Mouse (Mus musculus) lung, embryonic 16.5 days (tissue): ENCODE data around the gene Gm14399. TPM values are rescaled to one million over a fixed set of nuclear protein-coding genes. Genes with fewer than 3 reads are reported as not detected.
"Not testable (repeated sequence)": the region's sequence is repeated elsewhere in the genome, so short reads cannot be mapped to it uniquely, and the experiment has no call there.

ENCODE experiments used
- ATAC-seq: fragments of 200-750 bp; cut with Nextera tagmentation; 2 replicates; pipeline ENCODE4 v1.8.0; 2017; ENCODE audit warnings: low read depth, mild to moderate bottlenecking, moderate library complexity
- H3K27ac ChIP-seq: fragments of 300-500 bp; sonication (generic); 2 replicates; pipeline ENCODE4 v1.5.1; 2014; ENCODE audit warnings: mild to moderate bottlenecking, control low read depth, low read length
- H3K27me3 ChIP-seq: fragments of 300-500 bp; sonication (generic); 2 replicates; pipeline ENCODE4 v1.6.1; 2014; ENCODE audit warnings: low read depth, low read length, mixed read lengths; ENCODE audit not compliant: control insufficient read depth, insufficient read depth
- H3K36me3 ChIP-seq: fragments of 300-500 bp; sonication (generic); 2 replicates; pipeline ENCODE4 v1.6.1; 2014; ENCODE audit warnings: low read length; ENCODE audit not compliant: control insufficient read depth, insufficient read depth
- H3K4me1 ChIP-seq: fragments of 300-500 bp; sonication (generic); replicated peaks from 2 replicates; pipeline ENCODE4 v1.6.1; 2014; ENCODE audit warnings: low read length, mixed read lengths; ENCODE audit not compliant: control insufficient read depth, insufficient read depth
- H3K4me2 ChIP-seq: fragments of 300-500 bp; sonication (generic); 2 replicates; pipeline ENCODE4 v1.6.1; 2014; ENCODE audit warnings: low read depth, low read length, control low read depth
- H3K4me3 ChIP-seq: fragments of 300-500 bp; sonication (generic); 2 replicates; pipeline ENCODE4 v1.5.1; 2014; ENCODE audit warnings: mild to moderate bottlenecking, low read length, control low read depth
- H3K9ac ChIP-seq: fragments of 300-500 bp; sonication (generic); 2 replicates; pipeline ENCODE4 v1.6.1; 2014; ENCODE audit warnings: low read length, control low read depth
- H3K9me3 ChIP-seq: fragments of 300-500 bp; sonication (generic); 2 replicates; pipeline ENCODE4 v1.6.1; 2016; ENCODE audit warnings: low read length; ENCODE audit not compliant: control insufficient read depth
- WGBS: fragments of 180-500 bp; shearing (Covaris S2); extraction: QIAGEN DNeasy Blood & Tissue Kit; methylation state at CpG from one replicate; pipeline ENCODE4 v1.1.7; 2014; 5-methylcytosine and 5-hydroxymethylcytosine counted together
- polyA plus RNA-seq: library from polyadenylated mRNA; unstranded; fragments of >200 nt; fragmentation: Nextera tagmentation; extraction: Ambion mirVana; gene quantifications from 2 replicates; pipeline ENCODE4 v1.2.1, GENCODE M21; 2015

The Gm14399 gene
- polyA plus RNA-seq, 1 experiment from 2014 or later, result 5.3 TPM

GRCm38 (mm10) chr2:175161438-175161837 lies 19.6 kb upstream of the Gm14399 start:
- H3K9ac ChIP-seq, ATAC-seq, H3K36me3 ChIP-seq, H3K27ac ChIP-seq, H3K27me3 ChIP-seq, H3K4me2 ChIP-seq, H3K4me1 ChIP-seq, H3K9me3 ChIP-seq, H3K4me3 ChIP-seq: not testable (repeated sequence)
- 88% methylated on average over 4 of the region's 4 CpGs for WGBS

- Histone ChIP-seq H3K9me3 (peaks cover 4% of the 10 kb centered on the region), H3K9ac (no peak overlapping the region), H3K27me3 (no peaks in the 10 kb centered on the region), H3K4me1 (no peaks in the 10 kb centered on the region), H3K4me3 (no peak overlapping the region), H3K4me2 (no peak overlapping the region), H3K36me3 (no peaks in the 10 kb centered on the region), H3K27ac (no peak overlapping the region)
- 75% methylated on average over 3 of the region's 3 CpGs for WGBS
- no peak for ATAC-seq
Measured at GRCm38 (mm10) chr2:175158642-175159041, 16.8 kb upstream of the Gm14399 start.

GRCm38 (mm10) chr2:175156696-175157095 lies 14.9 kb upstream of the Gm14399 start:
- H3K27ac ChIP-seq, result no peak overlapping the region
- no peak overlapping the region for H3K9ac ChIP-seq
- H3K27me3 ChIP-seq, result no peaks in the 10 kb centered on the region
- H3K36me3 ChIP-seq, result no peaks in the 10 kb centered on the region
- peaks cover 4% of the 10 kb centered on the region for H3K9me3 ChIP-seq
- H3K4me1 ChIP-seq, result no peaks in the 10 kb centered on the region
- H3K4me3 ChIP-seq, result no peak overlapping the region
- no peak overlapping the region for H3K4me2 ChIP-seq
- no peak for ATAC-seq
- WGBS, result 87% methylated on average over 13 of the region's 13 CpGs

GRCm38 (mm10) chr2:175141118-175141992 lies 457 bp downstream of the Gm14399 start:
- H3K4me3 ChIP-seq, result peak overlapping the region; percentile 52
- H3K36me3 ChIP-seq, H3K4me1 ChIP-seq, H3K27ac ChIP-seq, H3K9me3 ChIP-seq, H3K27me3 ChIP-seq, ATAC-seq: not testable (repeated sequence)
- peak overlapping the region; percentile 35 for H3K4me2 ChIP-seq
- H3K9ac ChIP-seq, result peak overlapping the region; percentile 53; the same call in 1 of the 2 replicates
- WGBS, result under 1% methylated on average over 22 of the region's 25 CpGs

- H3K4me1 ChIP-seq, H3K4me2 ChIP-seq, H3K9ac ChIP-seq, H3K9me3 ChIP-seq, H3K4me3 ChIP-seq, H3K36me3 ChIP-seq, H3K27me3 ChIP-seq, ATAC-seq, H3K27ac ChIP-seq: not testable (repeated sequence)
Measured at GRCm38 (mm10) chr2:175140624-175141023, 1.2 kb downstream of the Gm14399 start.

Other genes with a start within 250 kb of the Gm14399 start
- gene Gm14444, start 131.8 kb downstream of the Gm14399 start, polyA plus RNA-seq, result 0.24 TPM in 1 of 2 replicates, not detected in the other
- 1.0 and 1.4 TPM in 2 replicates for gene Gm14393, start 74.2 kb downstream of the Gm14399 start, polyA plus RNA-seq
- 0.63 and 0.65 TPM in 2 replicates for gene Gm14443, start 33.9 kb upstream of the Gm14399 start, polyA plus RNA-seq
- gene Gm14391, start 64.9 kb upstream of the Gm14399 start, polyA plus RNA-seq, result 2.3 and 7.6 TPM in 2 replicates
- gene Gm14440, start 133.1 kb upstream of the Gm14399 start, polyA plus RNA-seq, result 0.09 and 5.0 TPM in 2 replicates
- gene Gm4631, start 196.2 kb upstream of the Gm14399 start, polyA plus RNA-seq, result 19.4 and 19.7 TPM in 2 replicates
- gene Zfp968, start 230.4 kb upstream of the Gm14399 start, polyA plus RNA-seq, result 5.1 and 7.3 TPM in 2 replicates